ENCODE assay signal across 7 mouse cellular contexts in the genomic region with DNA sequence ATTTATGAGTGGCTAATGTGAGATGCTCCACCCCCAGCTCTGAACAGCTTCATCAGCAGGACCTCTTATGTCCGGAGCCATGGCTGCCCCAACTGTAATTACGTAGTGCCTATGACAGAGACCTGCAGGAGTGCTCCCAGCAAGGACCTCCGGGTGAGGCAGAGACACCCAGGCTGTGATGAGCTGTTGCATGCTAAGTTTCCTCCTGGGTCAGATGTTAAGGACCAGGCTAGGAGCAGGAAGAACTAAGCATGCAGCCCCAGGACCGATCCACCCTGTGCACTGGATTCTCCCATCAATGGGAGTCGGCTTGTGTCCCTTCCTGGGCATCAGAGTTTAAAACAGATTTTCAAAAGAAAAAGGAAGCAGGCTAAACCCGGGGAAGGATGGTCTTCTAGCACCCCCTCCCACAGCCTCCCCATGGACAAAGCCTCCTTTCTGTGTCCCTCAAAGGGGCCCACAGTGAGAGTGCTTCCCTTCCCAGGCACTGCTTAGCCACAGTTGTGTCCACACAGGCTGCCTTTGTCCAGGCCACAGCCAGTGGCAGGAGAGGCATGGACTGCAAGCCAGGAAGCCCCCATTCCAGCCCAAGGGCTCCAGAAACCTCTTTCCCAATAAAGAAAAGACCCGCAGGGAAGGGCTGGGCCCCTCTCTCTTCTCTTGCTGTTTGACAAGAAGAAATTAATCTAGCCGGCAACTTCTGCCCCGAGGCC. TPM values are rescaled to one million over a fixed set of nuclear protein-coding genes. Genes with fewer than 3 reads are reported as not detected.
A peak's percentile ranks its signal among the peaks of the same experiment; 100 is the strongest.
DNase-seq lines count a peak whose midpoint lies in the region; ATAC-seq and TF ChIP-seq lines count a peak whose summit lies in the region.

No protein-coding gene starts in this region.

- H3K36me3 ChIP-seq in forebrain, postnatal 0 days (ENCODE audit: insufficient read depth): no peaks in the 10 kb centered on the region
- H3K36me3 ChIP-seq in limb, embryonic 15.5 days: 0 out of 2 replicates have a peak, but pooled peaks cover 3% of the 10 kb centered on the region

- peak; percentile 91 for ATAC-seq in forebrain, postnatal 0 days
- ATAC-seq in limb, embryonic 15.5 days (ENCODE audit: insufficient number of reproducible peaks, low FRiP score, low TSS enrichment, low read depth): peak; percentile 56; the same call in 1 of the 2 replicates
- ATAC-seq in activated CD4-positive, CD25-positive, alpha-beta regulatory T cell, adult 4 months: no peak

- no peaks in the 10 kb centered on the region for H3K27me3 ChIP-seq in forebrain, postnatal 0 days (ENCODE audit: insufficient read depth, low read length)
- no peaks in the 10 kb centered on the region for H3K27me3 ChIP-seq in limb, embryonic 15.5 days

- TF ChIP-seq CTCF in forebrain, postnatal 0 days (IDR thresholded peaks at IDR 0.05; ENCODE audit: low read depth): no peak

- H3K9me3 ChIP-seq in forebrain, postnatal 0 days (ENCODE audit: low read length): no peaks in the 10 kb centered on the region
- no peaks in the 10 kb centered on the region for H3K9me3 ChIP-seq in limb, embryonic 15.5 days

- no peak overlapping the region for H3K9ac ChIP-seq in forebrain, postnatal 0 days
- no peak overlapping the region for H3K9ac ChIP-seq in limb, embryonic 15.5 days

- peak; percentile 38 for DNase-seq in right cerebral cortex, postnatal 4 days
- no peak for DNase-seq in right cerebral cortex, postnatal 25 days
- peak; percentile 64 for DNase-seq in forebrain, postnatal 0 days
- DNase-seq in spleen, adult 12 weeks (ENCODE audit: low spot score): no peak
- DNase-seq in ovary, postnatal 10 days (ENCODE audit: low spot score): no peak

- H3K4me3 ChIP-seq in forebrain, postnatal 0 days (ENCODE audit: low read depth, low read length): no peak overlapping the region
- no peak overlapping the region for H3K4me3 ChIP-seq in limb, embryonic 15.5 days

- no peak overlapping the region for H3K4me2 ChIP-seq in forebrain, postnatal 0 days (ENCODE audit: low read depth)
- H3K4me2 ChIP-seq in limb, embryonic 15.5 days: peak overlapping the region; percentile 12; the same call in 1 of the 2 replicates

- peak overlapping the region; percentile 77 for H3K27ac ChIP-seq in forebrain, postnatal 0 days (ENCODE audit: low read depth, low read length)
- peak overlapping the region; percentile 82 for H3K27ac ChIP-seq in limb, embryonic 15.5 days

- 17% methylated on average over 9 of the region's 9 CpGs for WGBS in forebrain, postnatal 0 days
- 50% methylated on average over 9 of the region's 9 CpGs for WGBS in limb, embryonic 15.5 days

- H3K4me1 ChIP-seq in forebrain, postnatal 0 days (ENCODE audit: insufficient read depth): peaks cover 14% of the 10 kb centered on the region
- peaks cover 51% of the 10 kb centered on the region for H3K4me1 ChIP-seq in limb, embryonic 15.5 days

RNA-seq across cellular contexts. Expression of a gene that starts 54.2 kb away (rescaled TPM):
- 49.7 and 51.3 TPM in 2 replicates for total RNA-seq in forebrain, postnatal 0 days (2014; rRNA removed)
- 16.6 and 24.3 TPM in 2 replicates for polyA plus RNA-seq in forebrain, postnatal 0 days (2015; fragmentation: Nextera tagmentation; extraction: Ambion mirVana)
- 32.3 and 35.5 TPM in 2 replicates for polyA plus RNA-seq in limb, embryonic 15.5 days (2015; fragmentation: Nextera tagmentation; extraction: Ambion mirVana)
- polyA plus RNA-seq in activated CD4-positive, CD25-positive, alpha-beta regulatory T cell, adult 4 months (2017; shearing (Covaris generic)): 100 to 1,000 TPM in 1 of 2 experiments, 10 to 100 TPM in 1; 89.4 to 115 TPM

Comparison
In these comparisons a context has a peak if more than half of its experiments do, and no peak if none do; other contexts are left out.
1. DNase-seq: peak in right cerebral cortex, postnatal 4 days (single experiment) and forebrain, postnatal 0 days (single experiment); none in right cerebral cortex, postnatal 25 days (single experiment), spleen, adult 12 weeks (single experiment) and ovary, postnatal 10 days (single experiment).